Mouse (Mus musculus) MEL (cell line): ENCODE measurements around the gene Qrsl1.

ENCODE experiments used
- CHD2 ChIP-seq: IDR thresholded peaks from 2 replicates; pipeline ENCODE4 v1.6.1; 2011; ENCODE audit warnings: low read length, improper control_type of control experiment
- CTCF ChIP-seq, 3 experiments: IDR thresholded peaks in 2 of 3; conservative IDR thresholded peaks in 1 of 3; 2 replicates each; pipeline ENCODE4 v1.5.1; 2011 to 2012; ENCODE audit warnings: low read length in 3 of 3, low read depth in 2 of 3, mild to moderate bottlenecking in 2 of 3, improper control_type of control experiment in 1 of 3, inconsistent platforms in 1 of 3, mixed read lengths in 1 of 3, moderate library complexity in 1 of 3; ENCODE audit not compliant: control insufficient read depth in 1 of 3, insufficient read depth in 1 of 3, poor library complexity in 1 of 3, severe bottlenecking in 1 of 3
- RCOR1 ChIP-seq: IDR thresholded peaks from 2 replicates; pipeline ENCODE4 v1.6.1; 2012; ENCODE audit warnings: low read depth, mild to moderate bottlenecking, inconsistent platforms, low read length, improper control_type of control experiment
- TAL1 ChIP-seq: IDR thresholded peaks from 2 replicates; pipeline ENCODE4 v1.6.1; 2012; ENCODE audit warnings: mild to moderate bottlenecking, inconsistent platforms, low read length, moderate library complexity, mixed read lengths
- USF1 ChIP-seq: IDR thresholded peaks from 2 replicates; pipeline ENCODE4 v1.6.1; 2014; ENCODE audit warnings: low read depth, mild to moderate bottlenecking, inconsistent platforms, low read length, improper control_type of control experiment, moderate library complexity
- ZMIZ1 ChIP-seq: IDR thresholded peaks from 2 replicates; pipeline ENCODE4 v1.6.1; 2012; ENCODE audit warnings: low read depth, mild to moderate bottlenecking, inconsistent platforms, low read length, improper control_type of control experiment, moderate library complexity

GRCm38 (mm10) chr10:43896065-43896464 lies 5.5 kb downstream of the Qrsl1 start:
- no peak for TF ChIP-seq TAL1
- no peak for TF ChIP-seq CHD2
- TF ChIP-seq RCOR1 = no peak
- no peak for TF ChIP-seq USF1
- TF ChIP-seq CTCF (IDR thresholded peaks at IDR 0.05 in 2 of 3, conservative IDR thresholded peaks at IDR 0.05 in 1 of 3; ENCODE audit: control insufficient read depth in 1 of 3, insufficient read depth in 1 of 3, low read depth in 2 of 3, low read length in 3 of 3, poor library complexity in 1 of 3, severe bottlenecking in 1 of 3) = no peak
- no peak for TF ChIP-seq ZMIZ1
